Mouse (Mus musculus) c-Kit-positive CD71-positive TER-119-negative erythroid progenitor cells, embryonic 14.5 days (primary cell): Measurements from ENCODE around the gene Il21r.

Source experiments
- DNase-seq: peaks from one replicate; pipeline ENCODE4 v3.0.0-alpha.2; 2013; ENCODE audit warnings: low read depth

Gene Il21r

GRCm38 (mm10) chr7:125601280-125601670 is 2.0 kb upstream of the Il21r start:
- DNase-seq: no peak

DNA sequence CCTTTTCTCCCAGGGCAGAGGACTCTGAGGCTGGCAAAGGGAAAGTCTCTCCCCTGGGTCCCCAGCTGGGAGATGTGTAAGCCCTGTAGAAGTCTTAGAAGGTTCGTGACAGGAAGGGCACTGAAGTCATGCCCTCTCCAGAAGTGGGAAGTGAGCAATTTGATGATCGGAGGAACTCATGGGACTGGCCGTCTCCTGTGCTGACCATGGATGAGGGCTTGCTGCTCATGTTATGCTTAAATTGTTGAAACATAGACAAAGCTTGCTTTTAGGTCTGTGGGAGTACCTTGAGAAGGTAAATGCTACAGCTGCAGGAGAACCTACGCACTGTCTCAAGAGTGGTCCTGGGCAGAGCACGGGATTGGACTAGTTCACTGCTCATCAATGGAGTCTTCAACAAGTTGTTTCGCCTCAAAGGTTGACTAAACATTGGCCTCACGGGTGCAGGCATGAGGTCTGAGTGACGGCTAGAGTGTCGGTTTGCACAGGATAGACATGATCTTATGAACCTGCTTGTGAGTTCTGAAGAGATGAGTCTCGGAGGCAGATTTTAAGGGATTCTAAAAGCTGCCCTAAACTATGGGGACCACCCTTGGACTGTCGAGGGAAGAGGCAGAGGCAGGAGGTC is 1.3 kb upstream of the Il21r start:
- DNase-seq: no peak

- DNase-seq: no peak
Observed at GRCm38 (mm10) chr7:125604362-125605319, 1.4 kb downstream of the Il21r start.

DNA sequence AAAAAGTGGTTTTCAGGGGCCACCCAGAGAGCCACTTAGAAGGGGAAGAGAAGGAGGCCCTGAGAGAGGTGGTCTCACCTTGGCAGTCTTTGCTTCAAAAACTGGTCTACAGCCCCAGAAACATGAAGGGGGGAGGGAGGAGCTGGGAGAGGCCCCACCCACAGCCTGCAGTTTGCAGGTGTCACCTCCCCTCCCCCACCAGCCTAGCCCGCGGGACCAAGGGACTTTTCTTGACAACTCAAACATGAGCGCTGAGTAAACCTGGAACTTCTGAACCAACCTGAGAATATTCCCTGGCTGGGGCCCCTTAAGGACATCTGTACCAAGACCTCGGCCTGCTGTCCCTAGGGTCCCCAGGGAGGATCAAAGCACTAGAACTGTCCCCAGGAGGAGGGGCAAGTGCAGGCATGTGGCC is 2.5 kb downstream of the Il21r start:
- DNase-seq: no peak

GRCm38 (mm10) chr7:125606265-125607164 is 3.3 kb downstream of the Il21r start:
- DNase-seq: no peak

- DNase-seq: no peak
Observed at GRCm38 (mm10) chr7:125607384-125608182, 4.4 kb downstream of the Il21r start.

DNA sequence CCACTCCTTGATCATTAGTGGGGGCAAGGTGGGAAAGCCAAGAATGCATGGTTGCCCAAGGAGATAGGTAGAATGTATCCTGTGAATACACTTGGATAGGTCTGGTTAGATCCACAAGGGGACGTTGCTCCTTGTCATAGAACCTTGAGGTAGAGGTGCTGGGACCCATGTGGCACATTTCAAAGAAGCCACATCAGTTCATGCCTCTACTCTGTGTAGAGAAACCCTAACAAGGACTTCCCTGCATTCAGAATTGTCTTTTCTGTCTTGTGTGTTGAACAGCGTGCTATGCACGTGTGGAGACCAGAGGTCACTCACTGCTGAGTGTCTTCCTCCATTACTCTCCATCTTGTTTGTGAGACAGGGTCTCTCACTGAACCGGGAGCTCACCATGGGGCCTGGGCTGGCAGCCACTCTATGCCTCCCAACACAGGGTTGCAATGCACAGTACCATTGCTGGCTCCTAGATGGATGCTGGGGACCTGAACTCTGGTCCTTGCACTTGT is 5.0 kb downstream of the Il21r start:
- DNase-seq: no peak

DNA sequence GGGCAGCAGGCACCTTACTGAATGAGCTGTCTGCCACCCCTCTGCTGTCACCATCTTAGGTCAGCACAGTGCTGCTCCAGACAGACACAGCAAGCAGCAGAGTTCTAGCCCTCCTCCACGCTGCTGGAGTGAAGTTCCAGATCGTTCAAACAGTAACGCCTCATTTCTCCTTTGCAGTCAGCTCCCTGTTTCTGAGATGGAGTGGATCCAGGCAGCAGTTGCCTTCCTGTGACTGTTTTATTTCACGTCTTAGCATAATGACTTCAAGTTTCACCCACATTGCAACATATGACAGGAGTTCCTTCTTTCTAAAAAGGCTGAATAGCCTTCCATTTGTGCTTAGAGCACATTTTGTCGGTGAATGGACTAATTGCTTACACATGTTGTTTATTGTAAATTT is 10.3 kb downstream of the Il21r start:
- DNase-seq: no peak

DNA sequence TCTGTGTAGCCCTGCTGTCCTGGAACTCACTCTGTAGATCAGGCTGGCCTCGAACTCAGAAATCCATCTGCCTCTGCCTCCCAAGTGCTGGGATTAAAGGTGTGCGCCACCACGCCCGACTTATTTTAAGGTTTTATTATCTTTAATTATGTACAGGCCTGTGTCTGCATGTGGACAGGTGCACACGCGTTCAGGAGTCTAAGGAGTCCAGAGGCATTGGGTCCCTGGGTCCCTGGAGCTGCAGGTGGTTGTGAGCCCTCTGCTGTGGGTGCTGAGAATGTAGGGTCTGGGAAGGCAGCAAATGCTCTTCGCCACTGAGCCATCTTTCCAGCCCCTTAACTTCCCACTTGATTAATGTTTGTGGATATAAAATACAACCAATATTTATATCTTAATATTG is 12.2 kb downstream of the Il21r start:
- no peak for DNase-seq

DNA sequence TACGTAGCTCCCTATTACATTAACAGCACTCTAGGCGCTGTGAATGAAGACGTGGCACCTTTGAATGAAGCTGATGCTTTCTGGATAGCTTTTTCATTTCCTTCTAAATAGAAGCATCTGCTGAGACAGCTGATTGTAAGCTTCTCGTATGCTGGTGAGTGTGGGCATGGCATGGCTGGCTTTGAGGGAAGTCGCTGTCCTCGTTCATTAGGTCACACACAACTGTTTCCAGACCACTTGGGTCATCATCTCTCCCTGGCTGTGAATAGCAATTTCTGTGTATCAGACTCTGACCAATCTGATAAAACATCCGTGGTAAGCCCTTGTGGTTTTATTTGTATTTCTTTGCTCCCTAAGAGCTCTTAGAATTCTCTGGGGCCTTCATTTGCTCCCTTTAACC is 14.8 kb downstream of the Il21r start:
- no peak for DNase-seq

DNA sequence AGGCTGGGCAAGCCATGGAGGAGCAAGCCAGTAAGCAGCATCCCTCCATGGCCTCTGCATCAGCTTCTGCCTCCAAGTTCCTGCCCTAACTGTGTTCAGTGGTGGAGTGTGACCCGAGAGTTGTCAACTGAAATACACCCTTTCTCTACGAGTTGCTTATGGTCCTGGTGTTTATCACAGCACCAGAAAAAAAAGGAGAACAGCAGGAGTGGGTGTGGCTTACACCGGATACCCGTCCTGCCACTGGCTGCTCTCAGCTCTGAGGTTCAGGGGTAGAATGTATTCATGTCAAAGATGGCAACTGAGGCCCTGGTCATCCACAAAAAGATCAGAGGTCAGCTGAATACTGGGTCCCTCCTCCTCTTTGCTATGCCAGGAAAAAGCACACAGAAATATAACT is 16.8 kb downstream of the Il21r start:
- no peak for DNase-seq

DNA sequence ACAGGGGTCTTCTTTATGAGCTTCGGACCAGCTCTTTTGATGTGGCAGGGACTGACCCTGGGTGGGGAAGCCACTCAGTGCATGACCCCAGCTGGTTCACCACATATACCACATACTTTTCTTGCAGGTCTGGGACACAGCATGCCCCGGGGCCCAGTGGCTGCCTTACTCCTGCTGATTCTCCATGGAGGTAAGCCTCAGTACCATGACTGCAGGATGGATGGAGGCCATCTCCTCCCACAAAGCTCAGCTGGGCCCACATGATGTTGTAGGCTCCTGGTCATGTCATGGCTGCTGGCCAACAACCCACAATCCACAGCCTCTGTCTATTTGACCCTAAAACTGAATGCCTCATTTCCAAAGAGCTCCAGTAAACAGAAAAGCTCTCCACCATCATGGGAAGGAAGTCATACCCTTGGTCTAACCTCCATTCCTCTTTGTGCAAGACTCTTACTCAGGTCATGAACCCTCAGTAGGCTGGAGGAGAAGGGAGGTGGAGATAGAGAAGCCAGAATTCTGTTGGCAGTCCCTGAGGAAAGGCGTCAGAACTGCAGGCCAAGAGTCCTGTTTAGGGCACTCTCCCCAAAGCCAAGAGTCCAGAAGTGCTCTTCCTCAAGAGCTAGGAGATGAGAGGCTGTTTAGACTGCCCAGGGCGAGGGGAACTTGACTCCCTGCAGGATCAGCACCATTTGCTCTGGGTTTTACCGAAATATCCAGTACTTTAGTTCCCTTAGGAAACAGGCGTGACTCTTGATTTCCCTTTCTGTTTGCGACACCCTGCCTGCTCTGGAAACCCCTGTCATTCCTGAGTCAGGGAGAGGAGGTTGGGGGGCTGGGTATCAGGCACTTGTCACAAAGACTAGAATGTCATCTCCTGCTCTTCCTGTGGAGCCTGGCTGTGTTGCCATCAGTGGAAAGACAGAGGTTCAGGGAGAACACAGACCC is 19.8 kb downstream of the Il21r start:
- DNase-seq: no peak

DNA sequence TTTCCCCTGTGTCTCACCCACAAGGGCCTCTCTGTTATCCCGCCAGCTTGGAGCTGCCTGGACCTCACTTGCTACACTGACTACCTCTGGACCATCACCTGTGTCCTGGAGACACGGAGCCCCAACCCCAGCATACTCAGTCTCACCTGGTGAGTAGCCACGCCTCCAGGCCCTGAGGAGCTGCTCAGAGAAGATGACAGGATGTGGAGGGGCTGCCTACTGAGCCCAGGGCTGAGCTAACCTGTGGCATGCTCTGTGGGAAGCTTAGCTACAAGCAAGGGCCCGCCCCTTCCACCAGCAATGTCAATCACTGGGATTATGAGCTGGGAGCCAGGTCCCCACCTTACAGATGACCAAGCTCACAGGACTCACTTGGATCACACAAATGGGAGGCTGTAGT is 22.0 kb downstream of the Il21r start:
- no peak for DNase-seq

DNA sequence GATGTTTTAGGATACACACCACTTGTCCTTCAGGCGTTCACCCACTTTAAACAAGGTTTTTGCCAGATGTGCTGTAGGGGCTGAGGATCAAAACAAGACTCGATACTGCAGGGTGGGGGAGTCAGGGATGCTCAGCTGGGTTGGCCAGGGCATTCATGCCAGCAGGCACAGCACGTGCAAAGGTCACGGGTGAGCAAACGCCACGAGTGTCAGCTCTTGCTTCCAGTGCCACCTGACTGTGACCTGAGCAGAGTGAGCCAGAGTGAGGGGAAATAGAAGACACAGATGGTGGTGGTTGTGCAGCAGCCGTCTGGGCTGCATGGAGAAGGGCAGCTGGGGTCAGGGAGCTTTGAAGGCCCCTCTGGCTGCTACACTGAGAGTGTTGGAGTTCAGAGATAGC is 22.6 kb downstream of the Il21r start:
- no peak for DNase-seq

- no peak for DNase-seq
Observed at GRCm38 (mm10) chr7:125630317-125630716, 27.1 kb downstream of the Il21r start.

DNA sequence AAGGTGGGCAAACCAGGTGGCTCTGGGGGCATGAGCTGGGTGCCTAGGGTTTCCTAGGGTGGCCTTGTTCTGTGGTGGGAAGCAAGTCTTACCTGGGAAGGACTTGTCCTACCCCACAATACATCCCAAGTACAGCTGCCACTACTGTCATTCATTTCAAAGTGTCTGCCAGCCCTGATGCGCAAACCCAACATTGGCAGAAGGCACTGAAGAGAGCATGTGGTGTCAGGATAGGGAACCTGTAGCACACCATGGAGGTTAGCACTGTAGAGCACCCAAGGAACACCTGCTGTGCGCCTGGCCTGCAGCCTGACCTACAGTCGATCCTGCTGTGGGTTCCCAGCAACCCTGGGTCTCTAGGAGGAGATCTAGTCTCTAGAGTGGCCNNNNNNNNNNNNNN is 27.8 kb downstream of the Il21r start:
- DNase-seq: no peak

DNA sequence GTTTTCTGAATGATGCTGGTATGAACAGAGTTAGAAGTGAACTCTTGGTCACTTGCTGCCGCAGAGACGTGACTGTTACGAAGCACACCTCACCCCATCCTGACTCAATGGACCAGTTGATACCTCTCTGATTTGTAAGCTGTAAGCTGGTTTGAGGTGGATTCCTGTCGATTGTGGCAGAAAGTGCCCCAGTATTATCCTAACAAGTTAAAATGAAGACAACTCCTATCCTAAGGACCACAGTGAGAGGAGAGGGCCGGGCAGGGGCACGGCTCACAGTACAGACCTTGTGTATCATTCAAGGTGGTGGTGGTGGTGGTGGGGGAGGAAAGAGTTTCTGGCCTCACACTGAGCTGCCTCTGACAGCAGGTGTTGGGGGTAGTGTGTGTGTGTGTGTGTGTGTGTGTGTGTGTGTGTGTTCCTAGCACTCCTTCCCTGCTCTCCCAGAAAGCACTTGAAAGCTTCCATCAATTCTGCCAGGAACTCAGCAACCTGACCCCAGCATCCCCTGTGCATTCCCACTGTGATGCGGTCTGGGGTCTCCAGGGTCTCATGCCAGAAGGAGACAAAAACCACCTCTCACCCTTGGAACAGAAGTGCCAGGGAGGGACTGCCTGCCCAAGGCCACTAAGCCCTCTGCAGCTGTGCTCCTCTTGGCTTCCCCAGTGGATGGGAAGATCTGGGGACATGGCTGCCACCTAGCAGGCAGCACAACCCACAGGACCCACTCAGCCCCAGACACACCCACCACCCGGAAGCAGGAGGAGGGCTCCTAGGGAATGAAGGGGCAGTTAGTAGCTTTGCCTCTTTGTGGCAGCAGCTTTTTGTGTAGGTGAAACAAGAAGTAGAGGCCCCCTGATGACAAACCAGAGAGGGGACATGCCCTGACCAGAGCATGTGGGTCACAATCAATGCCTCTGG is 34.3 kb downstream of the Il21r start:
- no peak for DNase-seq

GRCm38 (mm10) chr7:125638376-125638775 is 35.1 kb downstream of the Il21r start:
- no peak for DNase-seq

DNA sequence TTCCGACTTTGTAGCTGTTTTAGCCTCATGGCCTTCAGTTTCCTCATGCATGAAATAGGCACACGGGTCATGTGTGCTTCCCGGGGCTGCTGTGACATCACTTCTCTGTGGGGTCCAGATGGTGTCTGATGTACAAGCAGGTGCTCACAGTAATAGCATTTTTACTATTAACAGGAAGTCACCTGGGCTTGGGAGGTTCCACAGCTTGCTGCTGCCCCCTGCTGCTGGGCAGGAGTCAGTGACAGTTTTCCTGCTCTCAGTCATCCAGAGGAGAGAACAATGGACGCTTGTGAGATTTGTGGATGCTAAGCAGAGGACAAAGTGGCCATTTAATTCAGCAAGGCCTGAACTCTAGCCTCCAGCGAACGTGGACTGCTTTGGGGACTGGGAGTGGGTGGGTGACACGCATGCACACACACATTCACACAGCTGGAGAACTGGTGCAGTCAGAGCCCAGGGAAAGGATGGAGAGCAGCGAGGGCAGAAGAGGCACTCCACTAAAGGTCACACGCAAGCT is 35.7 kb downstream of the Il21r start:
- DNase-seq: peak; percentile 36
